Mouse (Mus musculus): ENCODE data around the gene Mbd3.

- TF ChIP-seq CTCF (IDR thresholded peaks at IDR 0.05; ENCODE audit: insufficient read depth, low read length), result no peak
- no peak for TF ChIP-seq POLR2A (IDR thresholded peaks at IDR 0.05; ENCODE audit: borderline replicate concordance, extremely low read depth, low read depth, low read length)
These were observed 55.9 kb downstream of the Mbd3 start for GRCm38 (mm10) chr10:80343425-80343895.

Measured in lung, adult 2 months (tissue).